Mouse (Mus musculus): Measurements from ENCODE around the gene Spred3. TPM values are rescaled to one million over a fixed set of nuclear protein-coding genes. Genes with fewer than 3 reads are reported as not detected.
"Not testable (repeated sequence)": the region's sequence is repeated elsewhere in the genome, so short reads cannot be mapped to it uniquely, and the experiment has no call there.

The Spred3 gene
- total RNA-seq (2021), result 6.6 and 6.9 TPM in 2 replicates
- long read RNA-seq, experiment 1, result 0 reads
- long read RNA-seq, experiment 2, result 0 reads

- peak; percentile 88 for DNase-seq
Observed at GRCm38 (mm10) chr7:29170066-29170754, at the start of gene Spred3, which contains the start of gene Ggn. Spred3 (minus strand) TSS chr7:29170411. Ggn (plus strand) TSS chr7:29170210.

- DNase-seq, result no peak
Observed at GRCm38 (mm10) chr7:29214846-29215245, 44.6 kb upstream of the Spred3 start.

- DNase-seq, result no peak
Observed at GRCm38 (mm10) chr7:29214236-29214635, 44.0 kb upstream of the Spred3 start.

GRCm38 (mm10) chr7:29213675-29214082 lies 43.5 kb upstream of the Spred3 start, which contains the start of gene Catsperg1:
Catsperg1 (minus strand) TSS chr7:29214035.
- DNase-seq, result peak; percentile 15

GRCm38 (mm10) chr7:29212775-29213560 lies 42.8 kb upstream of the Spred3 start:
- not testable (repeated sequence) for DNase-seq

GRCm38 (mm10) chr7:29212199-29212765 lies 42.1 kb upstream of the Spred3 start:
- peak; percentile 24 for DNase-seq

- DNase-seq, result peak; percentile 91
Observed at GRCm38 (mm10) chr7:29211415-29212198, 41.4 kb upstream of the Spred3 start.

GRCm38 (mm10) chr7:29211013-29211412 lies 40.8 kb upstream of the Spred3 start:
- peak; percentile 76 for DNase-seq

GRCm38 (mm10) chr7:29202577-29202976 lies 32.4 kb upstream of the Spred3 start:
- DNase-seq, result no peak

- not testable (repeated sequence) for DNase-seq
Observed at GRCm38 (mm10) chr7:29194230-29194629, 24.0 kb upstream of the Spred3 start.

GRCm38 (mm10) chr7:29181323-29181722 lies 11.1 kb upstream of the Spred3 start:
- not testable (repeated sequence) for DNase-seq

- DNase-seq, result no peak
Observed at GRCm38 (mm10) chr7:29180854-29181236, 10.6 kb upstream of the Spred3 start.

GRCm38 (mm10) chr7:29180077-29180853 lies 10.1 kb upstream of the Spred3 start, which contains the start of gene Psmd8:
Psmd8 (minus strand) TSS chr7:29180701.
- peak; percentile 98 for DNase-seq

GRCm38 (mm10) chr7:29179323-29179722 lies 9.1 kb upstream of the Spred3 start:
- DNase-seq, result no peak

- DNase-seq, result no peak
Observed at GRCm38 (mm10) chr7:29178106-29178505, 7.9 kb upstream of the Spred3 start.

GRCm38 (mm10) chr7:29172390-29173016 lies 2.3 kb upstream of the Spred3 start:
- DNase-seq, result no peak

- DNase-seq, result no peak
Observed at GRCm38 (mm10) chr7:29171562-29172097, 1.4 kb upstream of the Spred3 start.

GRCm38 (mm10) chr7:29170755-29171561 lies 747 bp upstream of the Spred3 start:
- peak; percentile 51 for DNase-seq
